Mouse (Mus musculus): ENCODE data around the gene Ankrd17. TPM values are rescaled to one million over a fixed set of nuclear protein-coding genes. Genes with fewer than 3 reads are reported as not detected.

The Ankrd17 gene
- total and polyA plus RNA-seq, 2 experiments, result 12.7 to 37.8 TPM

GRCm38 (mm10) chr5:90217226-90217625 is 149.2 kb downstream of the Ankrd17 start:
- H3K27ac ChIP-seq (replicated peaks; ENCODE audit: insufficient read depth, low read depth, low read length), result no peak overlapping the region
- DNase-seq (ENCODE audit: extremely low read depth, low read depth, low spot score), result no peak
- H3K79me2 ChIP-seq (ENCODE audit: control insufficient read depth, insufficient read depth, low read length), result no peaks in the 10 kb centered on the region
- peaks cover 20% of the 10 kb centered on the region; the same call in 1 of the 2 replicates for H3K36me3 ChIP-seq (ENCODE audit: control insufficient read depth, insufficient read depth, low read length)
- H3K9ac ChIP-seq (ENCODE audit: low read depth, low read length), result no peak overlapping the region
- TF ChIP-seq CTCF (IDR thresholded peaks at IDR 0.05; ENCODE audit: low read depth, low read length) (no peak), POLR2A (IDR thresholded peaks at IDR 0.05; ENCODE audit: extremely low read depth, insufficient read depth, low read length) (no peak)
- no peaks in the 10 kb centered on the region for H3K4me1 ChIP-seq (ENCODE audit: control insufficient read depth, insufficient read depth, low read length)
- WGBS, result 96% methylated on average over 12 of the region's 12 CpGs
- H3K4me3 ChIP-seq (ENCODE audit: insufficient read depth, low read depth, low read length), result no peak overlapping the region
- H3K27me3 ChIP-seq (ENCODE audit: control insufficient read depth, insufficient read depth, low read length), result no peaks in the 10 kb centered on the region

DNA sequence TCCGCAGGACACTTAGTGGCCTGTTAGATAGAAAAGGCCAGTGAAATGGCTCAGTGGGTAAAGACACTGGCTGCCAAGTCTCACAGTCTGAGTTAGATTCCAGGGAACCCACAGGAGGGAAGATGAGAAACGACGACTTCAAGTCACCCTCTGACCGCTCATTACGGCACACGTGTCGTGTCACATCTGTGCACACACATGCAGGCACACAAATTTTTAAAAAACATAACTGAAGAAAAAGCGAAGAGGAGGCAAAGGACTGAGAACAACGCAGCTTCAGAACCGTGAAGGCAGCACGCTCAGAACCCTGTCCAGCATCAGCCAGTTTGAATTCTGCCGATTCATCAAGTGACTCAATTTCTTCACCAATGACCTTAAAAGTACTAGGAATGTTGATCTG is 153.0 kb downstream of the Ankrd17 start:
- TF ChIP-seq CTCF (IDR thresholded peaks at IDR 0.05; ENCODE audit: low read depth, low read length), result no peak
- no peak for TF ChIP-seq POLR2A (IDR thresholded peaks at IDR 0.05; ENCODE audit: extremely low read depth, insufficient read depth, low read length)

GRCm38 (mm10) chr5:90203168-90203567 is 163.2 kb downstream of the Ankrd17 start:
- H3K4me3 ChIP-seq (ENCODE audit: insufficient read depth, low read depth, low read length), result no peak overlapping the region
- H3K27me3 ChIP-seq (ENCODE audit: control insufficient read depth, insufficient read depth, low read length), result no peaks in the 10 kb centered on the region
- WGBS, result 5% methylated on average over 5 of the region's 5 CpGs
- no peak overlapping the region for H3K27ac ChIP-seq (replicated peaks; ENCODE audit: insufficient read depth, low read depth, low read length)
- peak; percentile 58 for TF ChIP-seq CTCF (IDR thresholded peaks at IDR 0.05; ENCODE audit: low read depth, low read length)
- no peak for TF ChIP-seq POLR2A (IDR thresholded peaks at IDR 0.05; ENCODE audit: extremely low read depth, insufficient read depth, low read length)
- peak; percentile 73 for DNase-seq (ENCODE audit: extremely low read depth, low read depth, low spot score)
- H3K36me3 ChIP-seq (ENCODE audit: control insufficient read depth, insufficient read depth, low read length), result no peaks in the 10 kb centered on the region
- no peaks in the 10 kb centered on the region for H3K79me2 ChIP-seq (ENCODE audit: control insufficient read depth, insufficient read depth, low read length)
- H3K4me1 ChIP-seq (ENCODE audit: control insufficient read depth, insufficient read depth, low read length), result peaks cover 10% of the 10 kb centered on the region
- H3K9ac ChIP-seq (ENCODE audit: low read depth, low read length), result no peak overlapping the region

More for the DNA sequence above, 153.0 kb downstream of the Ankrd17 start:
- no peaks in the 10 kb centered on the region for H3K4me1 ChIP-seq (ENCODE audit: control insufficient read depth, insufficient read depth, low read length)
- H3K79me2 ChIP-seq (ENCODE audit: control insufficient read depth, insufficient read depth, low read length), result no peaks in the 10 kb centered on the region
- no peak overlapping the region for H3K27ac ChIP-seq (replicated peaks; ENCODE audit: insufficient read depth, low read depth, low read length)
- no peaks in the 10 kb centered on the region for H3K27me3 ChIP-seq (ENCODE audit: control insufficient read depth, insufficient read depth, low read length)
- no peak overlapping the region for H3K4me3 ChIP-seq (ENCODE audit: insufficient read depth, low read depth, low read length)
- 98% methylated on average over 12 of the region's 12 CpGs for WGBS
- no peak for DNase-seq (ENCODE audit: extremely low read depth, low read depth, low spot score)
- no peak overlapping the region for H3K9ac ChIP-seq (ENCODE audit: low read depth, low read length)
- H3K36me3 ChIP-seq (ENCODE audit: control insufficient read depth, insufficient read depth, low read length), result peaks cover 15% of the 10 kb centered on the region; the same call in 1 of the 2 replicates

- Histone ChIP-seq H3K27me3 (ENCODE audit: control insufficient read depth, insufficient read depth, low read length) (no peaks in the 10 kb centered on the region), H3K27ac (replicated peaks; ENCODE audit: insufficient read depth, low read depth, low read length) (peak overlapping the region; percentile 72), H3K4me3 (ENCODE audit: insufficient read depth, low read depth, low read length) (no peak overlapping the region), H3K36me3 (ENCODE audit: control insufficient read depth, insufficient read depth, low read length) (no peaks in the 10 kb centered on the region), H3K79me2 (ENCODE audit: control insufficient read depth, insufficient read depth, low read length) (no peaks in the 10 kb centered on the region), H3K4me1 (ENCODE audit: control insufficient read depth, insufficient read depth, low read length) (peaks cover 10% of the 10 kb centered on the region), H3K9ac (ENCODE audit: low read depth, low read length) (peak overlapping the region; percentile 24)
- no peak for TF ChIP-seq CTCF (IDR thresholded peaks at IDR 0.05; ENCODE audit: low read depth, low read length)
- TF ChIP-seq POLR2A (IDR thresholded peaks at IDR 0.05; ENCODE audit: extremely low read depth, insufficient read depth, low read length), result no peak
- DNase-seq (ENCODE audit: extremely low read depth, low read depth, low spot score), result peak; percentile 95
- 17% methylated on average over 9 of the region's 9 CpGs for WGBS
Observed at GRCm38 (mm10) chr5:90202447-90203117, 163.8 kb downstream of the Ankrd17 start.

DNA sequence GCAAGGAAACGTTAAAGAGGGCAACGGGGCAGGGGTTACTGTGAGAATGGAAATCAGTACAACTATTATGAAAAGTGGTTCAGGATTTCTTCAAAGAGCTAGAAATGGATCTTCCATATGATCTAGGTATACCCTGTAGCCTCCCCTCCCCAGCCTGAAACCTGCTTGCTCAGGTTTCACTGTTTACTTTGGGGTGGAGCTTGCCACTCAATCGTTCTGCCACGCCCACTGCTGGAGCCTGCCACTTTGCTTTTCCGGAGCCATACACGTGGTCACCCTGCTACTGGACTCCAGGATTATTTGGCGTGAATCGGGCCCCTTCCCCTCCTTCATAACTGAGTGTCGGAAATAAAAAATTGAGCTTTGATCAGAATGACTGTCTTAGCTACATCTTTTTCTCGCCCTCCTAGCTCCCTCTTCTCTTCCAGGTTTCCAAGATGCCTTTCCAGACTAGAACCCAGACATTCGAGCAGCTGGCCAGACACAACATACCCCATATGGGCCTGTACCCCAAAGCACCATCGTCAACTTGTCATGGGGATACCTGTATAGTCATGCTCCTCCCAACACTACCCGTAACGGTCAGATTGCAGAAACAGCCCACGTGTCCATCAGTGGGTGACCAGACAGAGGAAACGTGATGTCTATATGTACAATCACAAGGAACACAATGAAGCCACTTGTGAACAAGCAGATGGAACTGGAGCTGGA is 166.3 kb downstream of the Ankrd17 start:
- no peak for TF ChIP-seq CTCF (IDR thresholded peaks at IDR 0.05; ENCODE audit: low read depth, low read length)
- no peak for TF ChIP-seq POLR2A (IDR thresholded peaks at IDR 0.05; ENCODE audit: extremely low read depth, insufficient read depth, low read length)
- WGBS, result 44% methylated on average over 16 of the region's 16 CpGs
- H3K4me1 ChIP-seq (ENCODE audit: control insufficient read depth, insufficient read depth, low read length), result peaks cover 10% of the 10 kb centered on the region
- H3K4me3 ChIP-seq (ENCODE audit: insufficient read depth, low read depth, low read length), result no peak overlapping the region
- no peak overlapping the region for H3K9ac ChIP-seq (ENCODE audit: low read depth, low read length)
- DNase-seq (ENCODE audit: extremely low read depth, low read depth, low spot score), result peak; percentile 66
- H3K36me3 ChIP-seq (ENCODE audit: control insufficient read depth, insufficient read depth, low read length), result no peaks in the 10 kb centered on the region
- H3K27me3 ChIP-seq (ENCODE audit: control insufficient read depth, insufficient read depth, low read length), result no peaks in the 10 kb centered on the region
- H3K27ac ChIP-seq (replicated peaks; ENCODE audit: insufficient read depth, low read depth, low read length), result no peak overlapping the region
- no peaks in the 10 kb centered on the region for H3K79me2 ChIP-seq (ENCODE audit: control insufficient read depth, insufficient read depth, low read length)

- DNase-seq (ENCODE audit: extremely low read depth, low read depth, low spot score), result peak; percentile 50
- Histone ChIP-seq H3K27ac (replicated peaks; ENCODE audit: insufficient read depth, low read depth, low read length) (no peak overlapping the region), H3K4me1 (ENCODE audit: control insufficient read depth, insufficient read depth, low read length) (no peaks in the 10 kb centered on the region), H3K36me3 (ENCODE audit: control insufficient read depth, insufficient read depth, low read length) (no peaks in the 10 kb centered on the region), H3K27me3 (ENCODE audit: control insufficient read depth, insufficient read depth, low read length) (no peaks in the 10 kb centered on the region), H3K79me2 (ENCODE audit: control insufficient read depth, insufficient read depth, low read length) (no peaks in the 10 kb centered on the region), H3K9ac (ENCODE audit: low read depth, low read length) (no peak overlapping the region), H3K4me3 (ENCODE audit: insufficient read depth, low read depth, low read length) (no peak overlapping the region)
- WGBS, result 19% methylated on average over 6 of the region's 6 CpGs
- TF ChIP-seq CTCF (IDR thresholded peaks at IDR 0.05; ENCODE audit: low read depth, low read length), result peak; percentile 52
- no peak for TF ChIP-seq POLR2A (IDR thresholded peaks at IDR 0.05; ENCODE audit: extremely low read depth, insufficient read depth, low read length)
Observed at GRCm38 (mm10) chr5:90194831-90195230, 171.5 kb downstream of the Ankrd17 start.
